Mouse (Mus musculus): ENCODE measurements around the gene Sucnr1. TPM values are rescaled to one million over a fixed set of nuclear protein-coding genes. Genes with fewer than 3 reads are reported as not detected.

Sucnr1 gene
- total RNA-seq, 2 experiments from 2014 or later = 0.28 TPM; not detected in 1

- DNase-seq = no peak
These were observed 30.4 kb downstream of the Sucnr1 start for GRCm38 (mm10) chr3:60111889-60112646.

GRCm38 (mm10) chr3:60114571-60114970, 32.9 kb downstream of the Sucnr1 start:
- DNase-seq = no peak

GRCm38 (mm10) chr3:60121449-60121848, 39.8 kb downstream of the Sucnr1 start:
- DNase-seq = no peak

- DNase-seq = no peak
These were observed 42.5 kb downstream of the Sucnr1 start for GRCm38 (mm10) chr3:60123859-60124794.

- no peak for DNase-seq
These were observed 44.9 kb downstream of the Sucnr1 start for GRCm38 (mm10) chr3:60126564-60126963.

- DNase-seq = no peak
These were observed 46.6 kb downstream of the Sucnr1 start for GRCm38 (mm10) chr3:60128282-60128681.

GRCm38 (mm10) chr3:60135801-60136200, 54.1 kb downstream of the Sucnr1 start:
- DNase-seq = no peak

Other genes with a start within 250 kb of the Sucnr1 start
- gene Gm8298, start 220.8 kb upstream of the Sucnr1 start, total RNA-seq (2021) = not detected
- not detected for gene C130079G13Rik, start 156.7 kb upstream of the Sucnr1 start, total RNA-seq (2021)
- not detected for gene Aadacl2, start 75.1 kb upstream of the Sucnr1 start, total RNA-seq (2021)
- not detected for gene Aadac, start 56.2 kb upstream of the Sucnr1 start, total RNA-seq (2021)

Data from gastrocnemius, postnatal 10 days (tissue).